Mouse (Mus musculus): ENCODE results near the gene Tada1.

Tada1 gene

DNA sequence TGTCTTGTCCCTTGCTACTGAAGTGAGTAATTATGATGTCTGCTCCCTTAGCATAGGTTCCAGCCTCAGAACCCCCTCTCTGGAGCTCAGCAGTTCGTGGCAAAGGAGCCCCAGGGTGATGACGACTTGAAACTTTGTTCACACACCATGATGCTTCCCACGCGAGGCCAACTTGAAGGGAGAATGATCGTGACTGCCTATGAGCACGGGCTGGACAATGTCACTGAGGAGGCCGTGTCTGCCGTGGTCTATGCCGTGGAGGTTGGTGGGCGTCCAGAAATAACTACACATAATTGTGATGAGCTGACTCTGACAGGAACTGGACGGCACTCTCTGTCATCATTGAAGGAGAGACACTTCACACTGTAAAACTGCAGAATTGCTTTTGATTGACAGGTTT, 9.6 kb downstream of the Tada1 start:
- DNase-seq = no peak

DNA sequence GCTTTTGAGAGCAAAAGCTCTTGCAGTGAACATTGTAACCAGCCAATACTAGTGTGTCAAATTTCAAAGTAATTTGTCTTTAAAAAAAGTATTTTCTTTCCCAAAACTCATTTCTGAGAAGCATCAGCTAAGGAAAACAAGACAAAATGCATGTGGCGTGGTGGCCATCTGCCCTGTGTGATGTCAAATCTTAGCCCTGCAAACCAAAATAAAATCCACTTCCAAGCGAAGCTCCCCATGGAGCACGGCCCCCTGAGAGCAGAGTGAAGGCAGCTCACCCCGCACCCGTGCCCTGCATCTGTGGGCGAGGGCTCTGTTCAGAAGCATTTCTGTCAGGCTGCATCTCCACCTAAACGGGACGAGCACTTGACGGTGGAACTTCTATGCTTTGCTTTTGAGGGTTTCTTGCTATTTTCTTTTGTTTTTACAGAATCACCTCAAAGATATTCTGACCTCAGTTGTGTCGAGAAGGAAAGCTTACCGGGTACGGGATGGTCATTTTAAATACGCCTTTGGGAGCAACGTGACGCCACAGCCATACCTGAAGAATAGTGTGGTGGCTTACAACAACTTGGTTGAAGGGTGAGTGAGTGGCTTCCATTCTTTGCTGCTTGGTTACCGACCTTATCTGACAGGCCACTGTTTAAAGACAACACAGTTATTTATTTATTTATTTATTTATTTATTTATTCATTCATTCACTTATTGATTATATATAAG, 10.7 kb downstream of the Tada1 start:
- no peak for DNase-seq

DNA sequence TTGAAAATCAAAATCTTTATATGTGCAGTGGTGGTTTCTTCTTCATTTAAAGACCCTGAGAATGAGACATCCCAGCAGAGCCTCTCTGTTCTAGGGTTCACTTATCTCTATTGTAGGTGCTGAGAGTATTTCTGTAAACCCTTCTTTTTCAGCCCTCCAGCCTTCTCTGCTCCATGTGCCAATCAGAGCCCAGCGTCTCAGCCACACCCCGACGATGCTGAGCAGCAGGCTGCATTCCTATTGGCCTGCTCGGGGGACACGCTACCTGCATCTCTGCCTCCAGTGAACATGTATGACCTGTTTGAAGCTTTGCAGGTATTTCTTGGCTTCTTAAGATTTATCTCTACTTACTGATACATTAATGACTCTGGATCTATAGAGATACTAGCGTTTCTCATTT, 12.8 kb downstream of the Tada1 start:
- no peak for DNase-seq

DNA sequence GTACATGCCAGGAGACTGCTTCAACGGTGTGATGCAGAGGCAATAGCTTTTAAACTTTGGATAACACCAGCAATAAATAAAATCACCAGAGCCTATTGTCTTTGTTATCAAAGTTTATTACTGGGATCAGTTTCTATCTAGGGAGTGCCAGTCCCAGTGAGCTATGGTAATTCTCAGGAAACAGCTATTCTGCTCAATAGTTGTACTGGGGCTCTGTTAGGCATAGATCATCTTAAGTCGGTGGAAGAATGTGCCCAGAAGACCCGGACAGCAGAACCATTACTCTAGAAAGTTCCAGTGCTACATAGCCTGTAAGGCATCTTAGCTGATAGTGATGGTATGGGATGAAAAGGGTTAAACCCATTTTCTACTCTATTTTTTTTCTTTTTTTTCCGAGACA, 15.9 kb downstream of the Tada1 start:
- DNase-seq = no peak

DNA sequence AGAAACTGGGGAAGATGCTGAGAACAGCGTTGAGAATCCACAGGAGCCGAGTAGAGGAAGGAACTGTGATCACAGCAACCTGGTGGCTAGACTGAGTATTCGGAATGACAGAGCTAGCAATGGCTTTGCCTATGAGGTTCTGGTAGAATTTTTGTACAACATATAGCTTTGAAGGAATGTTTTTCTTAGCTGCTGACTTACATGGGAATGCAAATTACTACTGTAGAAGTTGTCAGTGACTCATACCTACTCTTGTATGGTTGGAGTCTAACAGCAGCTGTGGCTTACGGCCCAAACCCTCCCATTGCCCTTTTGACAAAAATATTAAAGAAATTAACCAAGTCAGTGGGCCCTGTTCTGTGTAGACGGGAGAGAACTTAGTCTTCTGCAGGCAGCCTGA, 16.8 kb downstream of the Tada1 start:
- no peak for DNase-seq

DNA sequence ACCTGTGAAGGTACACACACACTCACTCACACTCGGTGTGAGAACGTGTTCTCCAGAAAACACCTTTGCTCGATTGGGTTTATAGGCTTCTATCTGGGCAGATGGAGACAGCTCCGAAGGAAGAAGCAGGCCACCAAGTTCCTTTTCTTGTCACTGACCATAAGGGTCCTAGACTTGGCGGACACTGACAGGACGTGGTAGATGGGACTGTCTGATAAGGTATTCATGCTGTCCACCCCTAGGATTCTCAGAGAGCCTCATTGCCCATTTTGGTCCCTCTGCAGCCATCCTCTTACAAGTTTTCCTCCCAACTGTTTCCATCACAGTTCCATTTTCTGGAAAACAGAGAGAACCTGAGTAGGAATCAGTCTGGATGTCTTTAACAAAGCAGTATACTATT, 17.5 kb downstream of the Tada1 start:
- DNase-seq = no peak

DNA sequence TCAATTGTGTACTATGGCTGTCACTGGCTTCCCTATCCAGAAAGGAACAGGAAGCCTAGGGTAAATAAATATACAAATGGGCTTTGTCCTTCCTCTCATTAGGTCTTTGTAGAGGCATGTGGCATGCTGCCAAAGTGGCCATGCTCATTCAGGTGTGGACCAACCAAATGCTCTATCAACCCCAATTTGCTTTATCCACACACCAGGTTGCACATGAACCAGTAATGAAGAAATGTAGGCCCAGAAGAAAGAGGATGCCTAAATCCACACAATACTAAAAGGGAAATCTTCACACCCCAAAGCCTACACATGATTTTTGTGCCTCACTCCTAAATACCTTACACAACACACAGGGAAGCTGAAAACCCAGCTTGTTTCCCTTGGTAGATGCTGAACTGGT, 22.6 kb downstream of the Tada1 start:
- DNase-seq = no peak

DNA sequence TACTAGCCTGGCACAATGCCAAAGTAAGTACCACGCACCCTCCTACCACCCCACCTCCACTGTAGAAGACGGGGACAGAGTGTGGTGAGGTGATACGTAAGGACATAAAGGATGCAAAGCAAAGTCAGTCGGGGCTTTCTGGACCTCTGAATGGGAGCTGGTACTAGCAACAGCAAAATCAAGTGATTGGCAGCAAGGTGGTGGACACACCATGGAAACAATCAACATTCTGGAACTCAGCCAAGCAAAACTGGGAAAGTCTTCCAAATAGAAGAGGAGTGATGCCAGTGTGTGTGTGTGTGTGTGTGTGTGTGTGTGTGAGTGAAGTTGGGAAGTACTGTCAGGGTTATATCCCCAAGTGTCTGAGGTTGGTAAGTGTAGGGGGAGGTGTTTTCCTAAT, 23.1 kb downstream of the Tada1 start:
- no peak for DNase-seq

DNA sequence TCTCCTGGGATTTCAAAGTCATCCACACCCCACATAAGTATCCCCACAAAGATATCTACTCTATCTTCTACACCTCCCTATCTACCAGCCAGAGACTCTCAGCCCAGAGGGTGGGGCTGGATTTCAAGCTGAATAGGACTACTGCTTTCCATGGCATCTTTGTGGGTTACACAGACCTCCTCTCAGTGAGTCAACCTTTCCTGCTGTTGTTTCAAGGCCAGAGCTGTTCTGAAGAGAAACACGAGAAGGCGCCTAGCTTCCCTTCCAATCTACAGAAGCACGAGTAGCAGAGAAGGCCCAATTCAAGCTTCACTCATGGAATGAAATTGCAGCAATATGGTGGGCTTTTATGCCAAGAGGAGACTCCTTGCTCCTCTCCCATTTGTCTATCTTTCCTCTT, 24.9 kb downstream of the Tada1 start:
- DNase-seq = no peak

DNA sequence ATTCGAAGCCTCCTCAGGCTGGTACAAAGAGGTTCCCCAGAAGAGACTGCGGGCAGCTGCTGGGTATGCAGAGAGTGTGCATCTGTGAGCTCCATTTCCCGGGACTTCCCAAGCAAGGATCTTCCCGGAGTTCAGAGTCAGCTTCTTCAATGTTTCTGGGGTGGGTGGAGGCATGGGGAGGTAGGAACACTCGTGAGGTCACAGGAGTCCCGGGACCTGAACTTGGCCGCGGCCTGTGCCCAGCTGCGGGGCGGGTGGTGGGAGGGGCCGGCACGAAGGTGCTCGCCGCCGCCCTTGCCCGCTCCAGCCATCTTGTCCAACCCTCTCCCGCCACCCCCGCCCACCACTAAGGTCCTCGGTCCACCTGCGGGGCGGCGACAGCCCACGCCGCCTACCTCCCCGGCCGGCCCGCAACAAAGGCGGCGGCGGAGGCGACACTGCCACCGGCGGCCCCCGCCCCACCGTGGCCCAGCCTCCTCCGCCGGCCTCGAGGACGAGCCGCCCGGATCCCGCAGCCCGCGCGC, 30.3 kb downstream of the Tada1 start:
- peak in 1 of 2 experiments; percentile 33 for DNase-seq

DNA sequence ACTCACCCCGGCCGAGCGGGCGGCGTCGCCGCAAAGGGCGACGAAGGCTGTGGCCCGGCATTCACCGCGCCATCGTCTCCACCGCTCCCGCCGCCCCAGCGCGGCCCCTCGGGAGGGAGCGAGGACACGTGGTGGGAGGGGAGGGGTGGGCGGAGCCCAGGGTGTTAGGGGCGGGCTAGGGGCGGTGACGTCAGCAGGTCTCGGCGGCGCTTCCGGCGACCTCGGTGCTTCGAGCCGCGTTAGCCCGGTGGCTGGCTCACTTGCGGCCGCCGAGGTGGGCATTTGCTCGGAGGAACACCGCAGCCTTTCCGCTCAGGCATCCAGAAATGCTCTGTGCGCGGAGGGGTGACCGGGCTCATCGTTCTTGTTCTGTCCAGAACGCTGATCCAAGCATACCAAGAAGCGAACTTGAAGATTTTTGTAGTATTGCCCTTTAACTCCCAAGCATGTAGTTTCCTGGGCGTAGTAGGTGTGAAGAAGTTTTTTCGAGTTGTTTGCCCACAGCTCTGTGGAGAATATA, 30.9 kb downstream of the Tada1 start, which contains the start of gene Pogk:
Gene Pogk, minus strand, starts transcription at position 163 of the 520 bp plus-strand sequence.
- DNase-seq = peak; percentile 60 to 61

DNA sequence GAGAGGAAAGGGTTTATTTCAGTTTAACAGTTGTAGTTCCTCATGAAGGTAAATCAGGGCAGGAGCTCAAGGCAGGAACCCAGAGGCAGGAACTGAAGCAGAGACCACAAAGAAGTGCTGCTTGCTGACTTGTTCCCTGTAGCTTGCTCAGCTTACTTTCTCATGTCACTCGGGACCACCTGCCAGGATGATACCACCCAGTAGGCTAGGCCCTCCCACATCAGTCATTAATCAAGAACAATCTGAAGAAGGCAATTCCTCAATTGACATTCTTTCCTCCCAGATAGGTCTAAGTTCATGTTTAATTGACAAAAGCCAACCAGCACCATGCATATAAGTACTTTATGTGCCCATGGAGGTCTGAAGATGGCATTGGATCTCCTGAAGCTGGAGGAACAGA, 32.6 kb downstream of the Tada1 start:
- DNase-seq = no peak

DNA sequence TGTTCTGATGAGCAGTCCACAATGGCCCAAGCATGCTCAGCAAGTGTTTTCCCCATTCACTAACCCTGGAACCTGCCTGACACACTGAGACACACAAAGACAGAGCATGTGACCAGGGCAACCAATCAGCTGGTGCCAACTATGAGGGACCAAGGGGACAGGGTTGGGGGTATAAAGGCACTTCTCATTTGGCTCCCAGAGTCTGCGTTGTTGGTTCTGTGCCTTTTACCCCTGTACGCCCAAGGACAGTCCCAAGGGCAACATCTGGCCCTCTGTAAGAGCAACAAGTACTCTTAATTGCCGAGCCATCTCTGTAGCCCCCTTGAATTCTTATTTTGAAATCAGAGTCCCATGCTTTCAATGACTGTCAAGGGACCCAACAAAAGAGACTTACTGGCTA, 33.4 kb downstream of the Tada1 start:
- no peak for DNase-seq

DNA sequence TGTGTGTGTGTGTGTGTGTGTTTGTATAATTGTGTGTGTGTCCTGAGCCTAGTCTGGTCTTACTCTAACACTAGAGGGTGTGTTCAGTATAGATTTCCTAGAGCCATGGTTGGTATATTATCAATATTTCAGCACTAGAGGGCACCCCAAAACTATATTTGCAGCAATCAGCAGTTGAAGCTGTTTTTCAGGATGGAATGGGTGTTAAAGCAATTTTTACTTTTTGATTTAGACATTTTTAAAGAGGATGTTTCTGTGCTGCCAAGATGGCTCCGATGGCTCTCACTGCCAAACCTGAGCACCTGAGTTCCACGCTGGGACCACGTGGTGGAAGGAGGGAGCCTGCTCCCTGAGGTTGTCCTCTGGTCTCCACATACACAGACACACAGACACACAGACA, 50.2 kb downstream of the Tada1 start:
- DNase-seq = no peak

DNA sequence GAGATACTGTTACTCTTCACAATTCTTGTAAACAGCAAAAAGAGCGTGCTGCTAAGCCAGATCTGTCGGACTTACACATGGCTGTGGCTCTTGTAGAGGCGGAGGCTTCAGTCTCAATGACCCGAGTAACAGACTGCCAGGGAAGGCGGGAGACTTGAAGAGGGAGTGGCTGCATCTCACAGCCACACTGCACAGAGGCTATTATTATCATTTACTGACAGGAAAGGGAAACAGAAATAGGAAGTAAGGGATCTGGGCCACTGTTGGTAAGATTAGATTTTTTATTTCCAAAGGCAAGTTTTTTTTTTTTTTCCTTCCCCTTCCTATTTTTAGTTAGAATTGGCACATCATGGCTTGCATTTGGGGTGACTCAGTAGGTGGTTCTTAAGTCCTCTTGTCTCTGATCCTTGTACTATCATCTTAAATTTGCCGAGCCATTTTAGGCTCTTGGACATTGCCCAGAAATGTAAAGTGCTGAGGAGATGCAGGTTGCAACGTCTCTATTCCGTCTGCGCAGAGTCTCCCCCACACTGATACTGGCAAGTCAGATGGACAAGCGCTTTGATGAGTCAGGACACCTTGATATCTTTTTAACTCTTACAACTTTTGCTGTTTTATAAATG, 51.0 kb downstream of the Tada1 start:
- no peak for DNase-seq

DNA sequence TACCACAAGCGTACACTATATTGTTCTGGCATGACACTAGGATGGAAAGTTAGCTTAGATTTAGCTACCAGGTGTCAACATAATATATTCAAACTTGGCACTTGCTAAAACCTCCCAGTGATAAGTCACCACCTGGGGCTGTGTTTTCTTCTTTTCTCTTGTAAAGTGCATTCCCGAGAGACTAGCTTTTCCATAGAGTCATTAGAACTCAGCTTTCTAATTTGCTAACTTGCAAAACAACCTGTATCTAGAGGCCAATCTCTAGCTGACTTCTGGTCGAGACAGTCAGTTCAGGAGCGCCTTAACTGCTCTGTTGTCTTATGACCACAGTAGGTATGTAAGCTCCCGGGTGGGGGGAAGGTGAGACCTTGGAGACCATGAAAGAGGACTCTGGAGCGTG, 60.5 kb downstream of the Tada1 start:
- DNase-seq = no peak

DNA sequence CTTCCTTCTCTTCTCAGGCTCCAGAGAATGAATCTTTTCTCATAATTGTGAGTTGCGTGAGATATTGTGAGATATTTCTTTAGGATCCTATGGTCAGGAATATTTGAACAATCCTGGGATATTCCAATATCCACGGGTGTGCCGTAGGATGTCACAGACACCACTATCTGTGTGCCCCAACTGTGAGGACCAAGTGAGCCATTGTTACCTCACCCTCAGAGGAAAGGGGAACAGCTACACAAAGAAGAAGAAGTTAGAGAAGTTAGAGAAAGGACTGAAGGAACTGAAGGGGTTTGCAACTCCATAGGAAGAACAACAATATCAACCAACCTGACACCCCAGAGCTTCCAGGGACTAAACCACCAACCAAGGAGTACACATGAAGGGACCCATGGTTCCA, 63.1 kb downstream of the Tada1 start:
- no peak for DNase-seq

Data from thymus, adult 18-20 months (tissue).